ENCODE assay signal across 8 mouse cellular contexts in the genomic region with DNA sequence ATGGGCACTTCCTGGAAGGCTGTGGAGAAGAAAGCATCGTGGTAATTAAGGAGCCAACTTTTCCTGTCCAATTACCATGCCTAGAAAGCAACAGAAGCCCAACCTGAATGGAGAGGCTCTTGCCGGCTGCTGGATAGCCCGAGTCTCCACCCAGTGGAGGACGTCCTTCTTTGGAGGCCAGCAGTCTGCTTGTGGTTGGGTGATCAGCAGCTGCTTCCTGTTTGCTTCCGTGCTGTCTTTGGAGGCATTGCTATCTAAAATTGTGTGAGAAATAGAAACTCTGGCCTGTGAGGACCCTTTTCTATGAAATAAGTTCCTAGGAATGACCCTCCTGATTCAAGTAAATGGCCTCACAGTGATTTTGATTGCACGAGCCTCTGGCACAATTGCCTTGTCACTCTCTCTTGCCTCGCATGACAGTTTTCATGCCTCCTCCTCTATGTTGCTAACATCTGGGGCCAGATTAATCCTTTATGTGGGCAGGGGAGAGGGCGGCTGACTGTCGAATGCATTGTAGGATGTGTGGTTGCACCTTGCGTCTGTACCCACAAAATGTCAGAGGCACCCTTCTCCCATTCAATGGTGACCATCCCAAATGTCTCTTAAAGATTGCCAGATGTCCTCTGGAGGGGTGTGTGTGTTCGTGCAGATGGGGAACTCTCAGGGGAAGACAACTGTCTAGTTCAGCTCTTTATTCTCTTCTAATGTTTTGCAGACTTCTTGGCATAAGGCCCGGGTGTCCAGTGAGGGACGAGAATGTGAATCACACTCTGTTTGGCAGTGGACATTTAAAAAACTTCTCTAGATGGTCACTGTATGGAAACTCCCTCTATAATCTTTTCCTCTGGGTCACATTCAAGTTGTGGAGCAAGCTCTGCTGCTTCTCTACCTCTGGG.
DNase-seq lines count a peak whose midpoint lies in the region; ATAC-seq and TF ChIP-seq lines count a peak whose summit lies in the region.

No protein-coding gene starts in this region.

- no peaks in the 10 kb centered on the region for H3K36me3 ChIP-seq in heart, embryonic 15.5 days
- H3K36me3 ChIP-seq in liver, embryonic 14.5 days (replicated peaks; ENCODE audit: control insufficient read depth, insufficient read depth, low read depth), result no peaks in the 10 kb centered on the region
- no peaks in the 10 kb centered on the region for H3K36me3 ChIP-seq in forebrain, embryonic 15.5 days

- H3K27ac ChIP-seq in heart, embryonic 15.5 days, result peak overlapping the region; percentile 68
- H3K27ac ChIP-seq in liver, embryonic 14.5 days, result no peak overlapping the region
- no peak overlapping the region for H3K27ac ChIP-seq in forebrain, embryonic 15.5 days (replicated peaks)
- no peak overlapping the region for H3K27ac ChIP-seq in cerebellum, adult 2 months (ENCODE audit: insufficient read depth, low read length)

- TF ChIP-seq CTCF in liver, embryonic 14.5 days (IDR thresholded peaks at IDR 0.05; ENCODE audit: low read depth), result peak; percentile 30; the same call in 1 of the 2 replicates
- no peak for TF ChIP-seq CTCF in cerebellum, adult 2 months (IDR thresholded peaks at IDR 0.05; ENCODE audit: borderline replicate concordance, insufficient read depth, low read depth, low read length)

- peaks cover 13% of the 10 kb centered on the region for H3K4me1 ChIP-seq in heart, embryonic 15.5 days (replicated peaks)
- peaks cover 0 to 14% of the 10 kb centered on the region in 2 experiments; a peak in 3 of 4 replicates for H3K4me1 ChIP-seq in liver, embryonic 14.5 days (replicated peaks; ENCODE audit: control insufficient read depth in 2 of 2, insufficient read depth in 2 of 2, low read length in 1 of 2)
- H3K4me1 ChIP-seq in forebrain, embryonic 15.5 days, result no peaks in the 10 kb centered on the region
- peaks cover 9% of the 10 kb centered on the region for H3K4me1 ChIP-seq in cerebellum, adult 2 months (ENCODE audit: control insufficient read depth, insufficient read depth, low read length)

- intact Hi-C loops in left cerebral cortex, postnatal 14 days (cut with DNase I), result no loop called here

- no peaks in the 10 kb centered on the region for H3K27me3 ChIP-seq in heart, embryonic 15.5 days
- no peaks in the 10 kb centered on the region for H3K27me3 ChIP-seq in liver, embryonic 14.5 days (ENCODE audit: control insufficient read depth, insufficient read depth, low read length)
- no peaks in the 10 kb centered on the region for H3K27me3 ChIP-seq in forebrain, embryonic 15.5 days
- H3K27me3 ChIP-seq in cerebellum, adult 2 months (ENCODE audit: control insufficient read depth, insufficient read depth, low read length), result no peaks in the 10 kb centered on the region

- peak; percentile 62; the same call in 1 of the 2 replicates for ATAC-seq in heart, embryonic 15.5 days (replicated peaks; ENCODE audit: insufficient number of reproducible peaks, insufficient read depth, low FRiP score, low read depth)
- ATAC-seq in liver, embryonic 14.5 days (ENCODE audit: insufficient read depth), result peak; percentile 53; the same call in 1 of the 2 replicates
- ATAC-seq in forebrain, embryonic 15.5 days (replicated peaks), result no peak

- TF ChIP-seq POLR2A in cerebellum, adult 2 months (IDR thresholded peaks at IDR 0.05; ENCODE audit: borderline replicate concordance, insufficient read depth, low read length), result no peak

- peak overlapping the region; percentile 14; the same call in 1 of the 2 replicates for H3K4me3 ChIP-seq in heart, embryonic 15.5 days
- H3K4me3 ChIP-seq in liver, embryonic 14.5 days (ENCODE audit: insufficient read depth in 1 of 2, low read depth in 2 of 2, low read length in 2 of 2), result no peak overlapping the region
- no peak overlapping the region for H3K4me3 ChIP-seq in forebrain, embryonic 15.5 days
- no peak overlapping the region for H3K4me3 ChIP-seq in cerebellum, adult 2 months (replicated peaks; ENCODE audit: insufficient read depth, low read depth, low read length)

- no peak for TF ChIP-seq EP300 in liver, embryonic 14.5 days (IDR thresholded peaks at IDR 0.05; ENCODE audit: low read depth)

- peak overlapping the region; percentile 41; the same call in 1 of the 2 replicates for H3K4me2 ChIP-seq in heart, embryonic 15.5 days
- H3K4me2 ChIP-seq in liver, embryonic 14.5 days (ENCODE audit: low read depth), result peak overlapping the region; percentile 5
- no peak overlapping the region for H3K4me2 ChIP-seq in forebrain, embryonic 15.5 days (replicated peaks)

- DNase-seq in left cerebral cortex, postnatal 14 days (ENCODE audit: low spot score in 2 of 2), result peak; percentile 15 to 37
- DNase-seq in left cerebral cortex, adult 9 months (ENCODE audit: low spot score in 2 of 2), result no peak
- peak; percentile 74 for DNase-seq in adrenal gland, postnatal 14 days
- DNase-seq in liver, embryonic 14.5 days (ENCODE audit: low read depth in 3 of 3, low spot score in 3 of 3), result peak in 1 of 3 experiments; percentile 19
- peak; percentile 78 for DNase-seq in spleen, postnatal 36 days (ENCODE audit: low spot score in 2 of 2)
- DNase-seq in cerebellum, adult 2 months, result no peak

- 33% methylated on average over 13 of the region's 13 CpGs for WGBS in heart, embryonic 15.5 days
- 15% methylated on average over 13 of the region's 13 CpGs for WGBS in liver, embryonic 14.5 days (ENCODE audit: insufficient replicate concordance)
- 73% methylated on average over 13 of the region's 13 CpGs for WGBS in forebrain, embryonic 15.5 days
- WGBS in cerebellum, adult 2 months, result 74% methylated on average over 13 of the region's 13 CpGs

- no peaks in the 10 kb centered on the region for H3K9me3 ChIP-seq in heart, embryonic 15.5 days (replicated peaks)
- H3K9me3 ChIP-seq in liver, embryonic 14.5 days (ENCODE audit: control insufficient read depth, low read length), result no peaks in the 10 kb centered on the region
- H3K9me3 ChIP-seq in forebrain, embryonic 15.5 days, result no peaks in the 10 kb centered on the region

- no peak overlapping the region for H3K9ac ChIP-seq in heart, embryonic 15.5 days
- no peak overlapping the region for H3K9ac ChIP-seq in liver, embryonic 14.5 days (replicated peaks)
- H3K9ac ChIP-seq in forebrain, embryonic 15.5 days (replicated peaks), result no peak overlapping the region

Comparison
In these comparisons a context has a peak if more than half of its experiments do, and no peak if none do; other contexts are left out.
1. DNase-seq: peak in left cerebral cortex, postnatal 14 days (2 of 2), adrenal gland, postnatal 14 days (single experiment) and spleen, postnatal 36 days (2 of 2); none in left cerebral cortex, adult 9 months (0 of 2) and cerebellum, adult 2 months (0 of 2).